Mouse (Mus musculus): ENCODE measurements around the gene Gzmd. TPM values are rescaled to one million over a fixed set of nuclear protein-coding genes. Genes with fewer than 3 reads are reported as not detected.

Gene Gzmd
- polyA plus RNA-seq, 1 experiment, result not detected

- no peak for TF ChIP-seq CTCF (IDR thresholded peaks at IDR 0.05; ENCODE audit: control insufficient read depth, insufficient read depth, insufficient replicate concordance, low read depth, low read length)
- no peak for TF ChIP-seq POLR2A (IDR thresholded peaks at IDR 0.05; ENCODE audit: control insufficient read depth, low read depth, low read length)
- Histone ChIP-seq H3K36me3 (ENCODE audit: control insufficient read depth, insufficient read depth, low read length) (no peaks in the 10 kb centered on the region), H3K27me3 (ENCODE audit: control insufficient read depth, insufficient read depth, low read length) (no peaks in the 10 kb centered on the region)
These were observed 27.4 kb downstream of the Gzmd start for GRCm38 (mm10) chr14:56105016-56105415.

GRCm38 (mm10) chr14:56103452-56103851 is 29.0 kb downstream of the Gzmd start:
- Histone ChIP-seq H3K36me3 (ENCODE audit: control insufficient read depth, insufficient read depth, low read length) (no peaks in the 10 kb centered on the region), H3K4me3 (ENCODE audit: control insufficient read depth, low read depth, low read length) (no peak overlapping the region), H3K4me1 (ENCODE audit: control insufficient read depth, insufficient read depth, low read length) (peaks cover 4% of the 10 kb centered on the region; the same call in 1 of the 2 replicates), H3K27me3 (ENCODE audit: control insufficient read depth, insufficient read depth, low read length) (no peaks in the 10 kb centered on the region), H3K27ac (ENCODE audit: control insufficient read depth, insufficient read depth, low read depth, low read length) (no peak overlapping the region)
- TF ChIP-seq POLR2A (IDR thresholded peaks at IDR 0.05; ENCODE audit: control insufficient read depth, low read depth, low read length) (no peak), CTCF (IDR thresholded peaks at IDR 0.05; ENCODE audit: control insufficient read depth, insufficient read depth, insufficient replicate concordance, low read depth, low read length) (no peak)

More at GRCm38 (mm10) chr14:56105016-56105415, 27.4 kb downstream of the Gzmd start:
- Histone ChIP-seq H3K4me1 (ENCODE audit: control insufficient read depth, insufficient read depth, low read length) (peaks cover 4% of the 10 kb centered on the region; the same call in 1 of the 2 replicates), H3K4me3 (ENCODE audit: control insufficient read depth, low read depth, low read length) (no peak overlapping the region), H3K27ac (ENCODE audit: control insufficient read depth, insufficient read depth, low read depth, low read length) (no peak overlapping the region)

- Histone ChIP-seq H3K4me1 (ENCODE audit: control insufficient read depth, insufficient read depth, low read length) (peaks cover 4% of the 10 kb centered on the region; the same call in 1 of the 2 replicates), H3K27ac (ENCODE audit: control insufficient read depth, insufficient read depth, low read depth, low read length) (no peak within 1 kb of the TSS), H3K27me3 (ENCODE audit: control insufficient read depth, insufficient read depth, low read length) (no peaks in the 10 kb centered on the region), H3K4me3 (ENCODE audit: control insufficient read depth, low read depth, low read length) (no peak within 1 kb of the TSS), H3K36me3 (ENCODE audit: control insufficient read depth, insufficient read depth, low read length) (no peaks in the 10 kb centered on the region)
- TF ChIP-seq POLR2A (IDR thresholded peaks at IDR 0.05; ENCODE audit: control insufficient read depth, low read depth, low read length) (no peak), CTCF (IDR thresholded peaks at IDR 0.05; ENCODE audit: control insufficient read depth, insufficient read depth, insufficient replicate concordance, low read depth, low read length) (no peak)
These were observed 30.0 kb downstream of the Gzmd start, which contains the start of gene Ctsg for GRCm38 (mm10) chr14:56102386-56102785. Ctsg (minus strand) TSS chr14:56102574.

GRCm38 (mm10) chr14:56098940-56099339 is 33.5 kb downstream of the Gzmd start:
- Histone ChIP-seq H3K4me3 (ENCODE audit: control insufficient read depth, low read depth, low read length) (no peak overlapping the region), H3K27me3 (ENCODE audit: control insufficient read depth, insufficient read depth, low read length) (no peaks in the 10 kb centered on the region), H3K27ac (ENCODE audit: control insufficient read depth, insufficient read depth, low read depth, low read length) (no peak overlapping the region), H3K36me3 (ENCODE audit: control insufficient read depth, insufficient read depth, low read length) (no peaks in the 10 kb centered on the region), H3K4me1 (ENCODE audit: control insufficient read depth, insufficient read depth, low read length) (peaks cover 4% of the 10 kb centered on the region; the same call in 1 of the 2 replicates)
- TF ChIP-seq POLR2A (IDR thresholded peaks at IDR 0.05; ENCODE audit: control insufficient read depth, low read depth, low read length) (no peak), CTCF (IDR thresholded peaks at IDR 0.05; ENCODE audit: control insufficient read depth, insufficient read depth, insufficient replicate concordance, low read depth, low read length) (no peak)

GRCm38 (mm10) chr14:56097597-56097996 is 34.8 kb downstream of the Gzmd start:
- TF ChIP-seq CTCF (IDR thresholded peaks at IDR 0.05; ENCODE audit: control insufficient read depth, insufficient read depth, insufficient replicate concordance, low read depth, low read length) (no peak), POLR2A (IDR thresholded peaks at IDR 0.05; ENCODE audit: control insufficient read depth, low read depth, low read length) (no peak)
- H3K27ac ChIP-seq (ENCODE audit: control insufficient read depth, insufficient read depth, low read depth, low read length), result no peak overlapping the region
- peaks cover 4% of the 10 kb centered on the region; the same call in 1 of the 2 replicates for H3K4me1 ChIP-seq (ENCODE audit: control insufficient read depth, insufficient read depth, low read length)
- H3K4me3 ChIP-seq (ENCODE audit: control insufficient read depth, low read depth, low read length), result no peak overlapping the region
- no peaks in the 10 kb centered on the region for H3K36me3 ChIP-seq (ENCODE audit: control insufficient read depth, insufficient read depth, low read length)
- H3K27me3 ChIP-seq (ENCODE audit: control insufficient read depth, insufficient read depth, low read length), result no peaks in the 10 kb centered on the region

- Histone ChIP-seq H3K27me3 (ENCODE audit: control insufficient read depth, insufficient read depth, low read length) (no peaks in the 10 kb centered on the region), H3K4me1 (ENCODE audit: control insufficient read depth, insufficient read depth, low read length) (no peaks in the 10 kb centered on the region), H3K4me3 (ENCODE audit: control insufficient read depth, low read depth, low read length) (no peak overlapping the region), H3K36me3 (ENCODE audit: control insufficient read depth, insufficient read depth, low read length) (no peaks in the 10 kb centered on the region), H3K27ac (ENCODE audit: control insufficient read depth, insufficient read depth, low read depth, low read length) (no peak overlapping the region)
- TF ChIP-seq CTCF (IDR thresholded peaks at IDR 0.05; ENCODE audit: control insufficient read depth, insufficient read depth, insufficient replicate concordance, low read depth, low read length) (no peak), POLR2A (IDR thresholded peaks at IDR 0.05; ENCODE audit: control insufficient read depth, low read depth, low read length) (no peak)
These were observed 39.1 kb downstream of the Gzmd start for GRCm38 (mm10) chr14:56093353-56093752.

- no peaks in the 10 kb centered on the region for H3K27me3 ChIP-seq (ENCODE audit: control insufficient read depth, insufficient read depth, low read length)
- TF ChIP-seq CTCF (IDR thresholded peaks at IDR 0.05; ENCODE audit: control insufficient read depth, insufficient read depth, insufficient replicate concordance, low read depth, low read length) (no peak), POLR2A (IDR thresholded peaks at IDR 0.05; ENCODE audit: control insufficient read depth, low read depth, low read length) (no peak)
- H3K4me1 ChIP-seq (ENCODE audit: control insufficient read depth, insufficient read depth, low read length), result no peaks in the 10 kb centered on the region
- no peaks in the 10 kb centered on the region for H3K36me3 ChIP-seq (ENCODE audit: control insufficient read depth, insufficient read depth, low read length)
- no peak overlapping the region for H3K27ac ChIP-seq (ENCODE audit: control insufficient read depth, insufficient read depth, low read depth, low read length)
- H3K4me3 ChIP-seq (ENCODE audit: control insufficient read depth, low read depth, low read length), result no peak overlapping the region
These were observed 45.7 kb downstream of the Gzmd start for GRCm38 (mm10) chr14:56086711-56087110.
